Mouse (Mus musculus): Measurements from ENCODE around the gene Pik3cg. TPM values are rescaled to one million over a fixed set of nuclear protein-coding genes. Genes with fewer than 3 reads are reported as not detected.

Pik3cg gene
- polyA plus RNA-seq, 1 experiment: 37.6 TPM

- DNase-seq: no peak
- H3K36me3 ChIP-seq (ENCODE audit: control insufficient read depth, insufficient read depth, low read length): peaks cover 75% of the 10 kb centered on the region
- no peak overlapping the region for H3K4me3 ChIP-seq (ENCODE audit: control insufficient read depth, insufficient read depth, low read length)
- no peaks in the 10 kb centered on the region for H3K4me1 ChIP-seq (replicated peaks; ENCODE audit: control insufficient read depth, insufficient read depth, low read length)
- TF ChIP-seq CTCF (IDR thresholded peaks at IDR 0.05; ENCODE audit: borderline replicate concordance, control insufficient read depth, extremely low read depth, insufficient read depth, low read length, poor library complexity): no peak
- TF ChIP-seq POLR2A (IDR thresholded peaks at IDR 0.05; ENCODE audit: control insufficient read depth, extremely low read depth, insufficient read depth, low read length, poor library complexity): no peak
- H3K27me3 ChIP-seq (ENCODE audit: control insufficient read depth, insufficient read depth, low read length): no peaks in the 10 kb centered on the region
- no peak overlapping the region for H3K27ac ChIP-seq (ENCODE audit: control insufficient read depth, insufficient read depth, low read length)
- WGBS: 97% methylated on average over 4 of the region's 4 CpGs
Observed at GRCm38 (mm10) chr12:32198025-32198424, 10.4 kb downstream of the Pik3cg start.

GRCm38 (mm10) chr12:32195000-32195399 is 13.5 kb downstream of the Pik3cg start:
- Histone ChIP-seq H3K27me3 (ENCODE audit: control insufficient read depth, insufficient read depth, low read length) (no peaks in the 10 kb centered on the region), H3K4me1 (replicated peaks; ENCODE audit: control insufficient read depth, insufficient read depth, low read length) (no peaks in the 10 kb centered on the region), H3K27ac (ENCODE audit: control insufficient read depth, insufficient read depth, low read length) (no peak overlapping the region), H3K4me3 (ENCODE audit: control insufficient read depth, insufficient read depth, low read length) (no peak overlapping the region), H3K36me3 (ENCODE audit: control insufficient read depth, insufficient read depth, low read length) (peaks cover 94% of the 10 kb centered on the region)
- WGBS: 98% methylated on average over 4 of the region's 4 CpGs
- TF ChIP-seq POLR2A (IDR thresholded peaks at IDR 0.05; ENCODE audit: control insufficient read depth, extremely low read depth, insufficient read depth, low read length, poor library complexity) (no peak), CTCF (IDR thresholded peaks at IDR 0.05; ENCODE audit: borderline replicate concordance, control insufficient read depth, extremely low read depth, insufficient read depth, low read length, poor library complexity) (no peak)
- DNase-seq: no peak

DNA sequence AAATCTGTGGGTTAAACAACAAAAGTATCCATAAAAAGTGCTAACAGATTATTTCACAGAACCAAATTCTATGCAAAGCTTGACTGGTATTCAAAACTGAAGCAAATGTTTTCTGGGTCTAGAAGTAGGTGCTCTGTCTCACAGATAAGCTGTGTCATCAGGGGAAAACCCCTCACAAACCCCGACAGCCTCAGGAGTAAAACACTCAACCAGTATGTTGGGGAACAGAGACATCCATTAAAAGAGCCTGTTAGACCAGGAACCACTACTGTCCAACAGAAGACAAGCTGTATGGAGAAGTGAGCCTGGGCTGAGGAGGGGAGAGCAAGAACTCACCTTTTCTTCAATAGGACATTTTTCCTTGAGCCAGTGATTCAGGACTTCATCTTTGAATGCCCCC is 14.1 kb downstream of the Pik3cg start:
- DNase-seq: no peak
- no peaks in the 10 kb centered on the region for H3K4me1 ChIP-seq (replicated peaks; ENCODE audit: control insufficient read depth, insufficient read depth, low read length)
- no peak overlapping the region for H3K4me3 ChIP-seq (ENCODE audit: control insufficient read depth, insufficient read depth, low read length)
- H3K36me3 ChIP-seq (ENCODE audit: control insufficient read depth, insufficient read depth, low read length): peaks cover 95% of the 10 kb centered on the region
- H3K27me3 ChIP-seq (ENCODE audit: control insufficient read depth, insufficient read depth, low read length): no peaks in the 10 kb centered on the region
- WGBS: 68% methylated on average over 1 of the region's 1 CpGs
- TF ChIP-seq POLR2A (IDR thresholded peaks at IDR 0.05; ENCODE audit: control insufficient read depth, extremely low read depth, insufficient read depth, low read length, poor library complexity): no peak
- no peak for TF ChIP-seq CTCF (IDR thresholded peaks at IDR 0.05; ENCODE audit: borderline replicate concordance, control insufficient read depth, extremely low read depth, insufficient read depth, low read length, poor library complexity)
- no peak overlapping the region for H3K27ac ChIP-seq (ENCODE audit: control insufficient read depth, insufficient read depth, low read length)

- Histone ChIP-seq H3K4me3 (ENCODE audit: control insufficient read depth, insufficient read depth, low read length) (no peak overlapping the region), H3K36me3 (ENCODE audit: control insufficient read depth, insufficient read depth, low read length) (peaks cover 86% of the 10 kb centered on the region), H3K27me3 (ENCODE audit: control insufficient read depth, insufficient read depth, low read length) (no peaks in the 10 kb centered on the region), H3K4me1 (replicated peaks; ENCODE audit: control insufficient read depth, insufficient read depth, low read length) (no peaks in the 10 kb centered on the region), H3K27ac (ENCODE audit: control insufficient read depth, insufficient read depth, low read length) (no peak overlapping the region)
- 74% methylated on average over 4 of the region's 4 CpGs for WGBS
- TF ChIP-seq POLR2A (IDR thresholded peaks at IDR 0.05; ENCODE audit: control insufficient read depth, extremely low read depth, insufficient read depth, low read length, poor library complexity): no peak
- TF ChIP-seq CTCF (IDR thresholded peaks at IDR 0.05; ENCODE audit: borderline replicate concordance, control insufficient read depth, extremely low read depth, insufficient read depth, low read length, poor library complexity): no peak
- DNase-seq: no peak
Observed at GRCm38 (mm10) chr12:32190927-32191326, 17.5 kb downstream of the Pik3cg start.

DNA sequence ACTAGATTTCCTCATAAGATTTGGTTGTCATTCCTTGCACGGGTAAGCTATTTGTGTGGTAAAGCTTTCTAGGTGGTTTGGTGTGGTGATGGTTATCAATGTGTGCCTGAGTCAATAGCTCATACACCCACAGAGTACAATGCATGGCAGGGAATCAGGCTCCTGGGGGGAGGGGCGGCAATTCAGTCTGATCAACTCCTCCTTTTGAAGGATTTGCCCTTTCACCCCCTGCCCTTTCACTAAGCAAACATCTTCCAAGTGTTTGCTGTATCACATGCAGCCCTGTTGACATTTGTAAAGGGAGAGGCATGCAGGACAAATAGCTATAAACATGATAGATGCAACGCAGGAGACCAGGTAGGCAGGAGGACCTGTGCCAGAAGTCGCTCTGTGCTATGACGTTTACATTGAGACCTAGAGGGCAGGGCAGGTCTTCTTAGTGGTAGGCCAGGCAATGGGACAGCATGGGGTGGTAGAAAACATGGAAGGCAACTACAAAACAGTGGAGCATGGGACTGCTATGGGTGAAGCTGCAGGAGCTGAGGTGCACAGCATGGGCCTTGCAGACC is 20.7 kb downstream of the Pik3cg start:
- no peak for DNase-seq
- no peaks in the 10 kb centered on the region for H3K27me3 ChIP-seq (ENCODE audit: control insufficient read depth, insufficient read depth, low read length)
- no peak overlapping the region for H3K27ac ChIP-seq (ENCODE audit: control insufficient read depth, insufficient read depth, low read length)
- 91% methylated on average over 5 of the region's 5 CpGs for WGBS
- no peak overlapping the region for H3K4me3 ChIP-seq (ENCODE audit: control insufficient read depth, insufficient read depth, low read length)
- H3K4me1 ChIP-seq (replicated peaks; ENCODE audit: control insufficient read depth, insufficient read depth, low read length): no peaks in the 10 kb centered on the region
- H3K36me3 ChIP-seq (ENCODE audit: control insufficient read depth, insufficient read depth, low read length): peaks cover 70% of the 10 kb centered on the region
- TF ChIP-seq CTCF (IDR thresholded peaks at IDR 0.05; ENCODE audit: borderline replicate concordance, control insufficient read depth, extremely low read depth, insufficient read depth, low read length, poor library complexity) (no peak), POLR2A (IDR thresholded peaks at IDR 0.05; ENCODE audit: control insufficient read depth, extremely low read depth, insufficient read depth, low read length, poor library complexity) (no peak)

GRCm38 (mm10) chr12:32186627-32187255 is 21.7 kb downstream of the Pik3cg start:
- Histone ChIP-seq H3K4me3 (ENCODE audit: control insufficient read depth, insufficient read depth, low read length) (no peak overlapping the region), H3K27me3 (ENCODE audit: control insufficient read depth, insufficient read depth, low read length) (no peaks in the 10 kb centered on the region), H3K27ac (ENCODE audit: control insufficient read depth, insufficient read depth, low read length) (no peak overlapping the region), H3K4me1 (replicated peaks; ENCODE audit: control insufficient read depth, insufficient read depth, low read length) (no peaks in the 10 kb centered on the region), H3K36me3 (ENCODE audit: control insufficient read depth, insufficient read depth, low read length) (peaks cover 70% of the 10 kb centered on the region)
- 91% methylated on average over 6 of the region's 6 CpGs for WGBS
- TF ChIP-seq POLR2A (IDR thresholded peaks at IDR 0.05; ENCODE audit: control insufficient read depth, extremely low read depth, insufficient read depth, low read length, poor library complexity): no peak
- no peak for TF ChIP-seq CTCF (IDR thresholded peaks at IDR 0.05; ENCODE audit: borderline replicate concordance, control insufficient read depth, extremely low read depth, insufficient read depth, low read length, poor library complexity)
- no peak for DNase-seq

All from thymus, adult 2 months (tissue).